Mouse (Mus musculus): Measurements from ENCODE around the gene Kdelr1.
"Not testable (repeated sequence)": the region's sequence is repeated elsewhere in the genome, so short reads cannot be mapped to it uniquely, and the experiment has no call there.

The Kdelr1 gene

DNA sequence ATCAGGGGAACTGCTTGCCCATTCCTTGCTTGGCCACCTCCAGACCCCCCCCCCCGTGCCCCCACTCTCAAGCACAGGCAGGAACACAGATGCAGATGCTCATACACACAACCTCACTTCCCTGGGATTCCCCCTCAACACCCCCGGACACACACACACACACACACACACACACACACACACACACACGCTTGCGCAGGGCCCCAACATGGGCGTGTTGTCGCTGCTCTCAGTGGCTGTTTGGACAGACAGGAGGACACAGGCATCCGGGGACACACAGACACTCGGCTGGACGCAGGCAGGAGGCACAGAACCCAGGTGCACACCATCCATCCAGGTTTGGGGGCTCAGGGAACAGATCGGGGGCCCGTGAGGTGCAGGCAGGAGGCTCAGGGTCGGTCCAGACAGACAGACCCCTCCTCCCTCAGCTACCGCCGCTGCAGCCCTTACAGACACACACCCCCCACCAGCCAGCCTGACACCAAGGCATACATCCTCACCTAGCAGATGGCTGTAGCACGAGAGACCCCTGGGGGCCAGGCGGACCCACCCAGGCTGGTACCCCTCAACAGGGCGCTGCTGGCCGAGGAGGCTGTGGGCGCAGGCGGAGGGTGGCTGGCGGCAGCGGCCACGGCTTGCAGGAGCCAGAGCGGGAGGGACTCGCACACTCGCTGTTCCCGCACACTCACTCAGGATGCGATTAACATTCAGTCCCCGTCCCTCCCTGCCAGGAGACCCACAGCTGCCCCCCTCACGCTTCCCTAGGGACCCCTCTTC lies 2.1 kb upstream of the Kdelr1 start:
- DNase-seq = no peak

DNA sequence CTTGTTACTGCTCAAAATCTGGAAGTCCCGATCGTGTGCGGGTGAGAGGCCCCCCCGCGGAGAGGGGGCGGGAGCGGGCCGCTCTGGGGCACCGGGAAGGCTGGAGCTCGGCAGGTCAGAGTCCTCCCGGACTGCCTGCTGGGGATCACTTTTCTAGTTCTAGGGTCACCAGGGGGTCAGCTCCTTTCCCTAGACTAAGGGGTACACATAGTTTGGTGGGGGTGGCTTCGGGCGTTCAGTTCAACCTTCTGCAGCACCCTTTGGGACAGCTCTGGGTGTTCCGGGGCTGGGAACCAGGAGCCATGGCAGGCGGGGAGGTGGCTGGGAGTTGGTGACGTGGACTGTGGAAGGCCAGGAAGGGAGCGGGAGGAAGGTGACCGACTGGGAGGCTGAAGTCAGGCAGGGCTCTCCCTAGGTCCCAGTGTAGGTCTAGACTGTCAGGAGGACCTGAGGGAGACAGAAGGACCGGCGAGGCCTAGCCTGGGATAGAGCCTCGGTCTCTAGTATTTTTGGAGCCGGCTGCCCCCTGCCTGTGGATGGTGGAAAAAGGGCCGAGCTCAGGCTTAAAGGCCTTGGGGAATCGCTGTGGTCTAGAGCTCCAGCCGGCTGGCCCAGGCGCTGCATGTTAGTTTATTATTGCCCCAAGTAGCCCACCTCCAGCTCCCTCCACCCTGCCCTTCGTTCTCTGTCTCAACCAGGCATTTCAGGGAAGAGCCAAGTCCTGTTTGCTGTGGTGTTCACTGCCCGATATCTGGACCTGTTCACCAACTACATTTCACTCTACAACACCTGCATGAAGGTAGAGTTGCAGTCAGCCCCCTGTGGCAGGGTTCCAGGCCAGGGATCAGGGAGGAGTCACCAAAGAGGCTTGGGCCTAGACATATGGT lies 732 bp downstream of the Kdelr1 start:
- peak; percentile 66 to 70 for DNase-seq

DNA sequence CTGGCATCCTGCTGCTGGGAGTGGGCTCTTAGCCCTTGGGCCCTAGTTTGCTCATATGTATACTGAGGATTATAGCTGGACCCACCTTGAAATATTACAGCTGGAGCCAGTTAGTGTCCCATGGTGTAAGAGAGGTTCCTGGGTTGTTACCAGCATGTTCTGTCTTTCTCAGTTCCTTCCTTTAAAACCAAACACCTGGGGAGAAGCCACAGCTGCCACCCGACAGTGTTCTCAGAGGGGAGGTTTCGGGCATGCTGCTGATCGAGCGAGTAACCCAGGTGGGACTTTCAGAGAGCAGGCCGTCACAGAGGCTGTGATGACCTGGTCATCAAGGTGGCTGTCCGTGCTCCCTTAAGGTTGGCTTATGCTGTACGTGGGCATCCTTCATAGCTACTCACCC lies 4.3 kb downstream of the Kdelr1 start:
- DNase-seq = no peak

DNA sequence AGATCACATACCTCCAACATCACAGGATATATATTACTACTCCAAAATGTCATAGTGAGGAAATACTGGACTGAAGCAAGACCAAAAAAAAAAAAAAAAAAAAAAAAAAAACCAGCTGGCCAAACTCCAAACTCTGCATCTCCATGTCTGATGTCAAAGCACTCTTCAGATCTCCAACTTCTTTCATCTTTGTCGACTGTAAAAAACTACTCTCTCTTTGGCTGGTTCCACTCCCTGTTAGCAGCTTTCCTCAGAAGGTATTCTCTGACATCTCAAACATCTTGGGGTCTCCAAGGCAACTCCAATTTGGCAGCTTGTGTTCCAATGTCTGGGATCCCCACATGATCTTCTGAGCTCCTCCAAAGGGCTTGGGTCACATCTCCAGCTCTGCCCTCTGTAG lies 5.7 kb downstream of the Kdelr1 start, which contains the start of gene Grin2d:
Gene Grin2d, minus strand, starts transcription at position 101 of the 400 bp plus-strand sequence.
- not testable (repeated sequence) for DNase-seq

- DNase-seq = no peak
Measured at GRCm38 (mm10) chr7:45880531-45880930, 8.0 kb downstream of the Kdelr1 start.

DNA sequence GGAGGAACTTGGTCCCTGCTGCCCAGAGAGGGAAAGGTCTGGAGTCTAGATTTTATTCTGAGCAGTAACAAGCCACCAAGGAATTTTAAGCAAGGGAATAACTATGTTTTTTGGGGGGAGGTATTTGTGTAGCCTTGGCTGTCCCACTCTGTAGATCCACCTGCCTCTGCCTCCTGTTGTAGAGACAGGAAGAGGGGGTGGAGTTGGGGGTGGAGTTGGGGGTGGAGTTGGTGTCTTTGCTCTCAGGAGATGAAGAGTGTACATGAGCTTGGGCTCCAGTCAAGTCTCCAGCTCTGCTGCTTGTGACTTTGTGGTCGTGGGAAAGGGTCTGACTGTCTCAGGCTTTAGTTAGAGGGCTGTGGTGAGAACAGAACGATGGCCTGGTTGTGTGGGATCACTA lies 8.4 kb downstream of the Kdelr1 start:
- DNase-seq = no peak

DNA sequence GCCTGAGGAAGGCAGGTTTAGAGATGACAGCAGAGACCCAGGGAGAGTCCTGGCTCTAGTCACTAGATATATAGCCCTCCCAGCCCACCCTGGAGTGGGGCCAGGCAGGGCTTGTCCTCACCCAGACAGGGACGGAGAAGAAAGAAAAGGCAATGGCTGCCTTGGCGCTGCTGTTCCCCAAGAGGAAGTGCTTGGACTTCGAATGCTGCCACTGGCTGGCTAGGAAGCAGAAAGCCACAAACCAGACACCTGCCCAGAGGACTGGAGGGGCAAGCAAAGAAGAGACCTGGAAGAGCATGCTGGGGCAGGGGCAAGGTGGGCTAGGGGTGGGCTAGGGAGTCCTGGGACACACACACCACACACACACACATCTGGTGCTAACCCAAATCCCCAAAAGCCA lies 14.7 kb downstream of the Kdelr1 start:
- DNase-seq = no peak

DNA sequence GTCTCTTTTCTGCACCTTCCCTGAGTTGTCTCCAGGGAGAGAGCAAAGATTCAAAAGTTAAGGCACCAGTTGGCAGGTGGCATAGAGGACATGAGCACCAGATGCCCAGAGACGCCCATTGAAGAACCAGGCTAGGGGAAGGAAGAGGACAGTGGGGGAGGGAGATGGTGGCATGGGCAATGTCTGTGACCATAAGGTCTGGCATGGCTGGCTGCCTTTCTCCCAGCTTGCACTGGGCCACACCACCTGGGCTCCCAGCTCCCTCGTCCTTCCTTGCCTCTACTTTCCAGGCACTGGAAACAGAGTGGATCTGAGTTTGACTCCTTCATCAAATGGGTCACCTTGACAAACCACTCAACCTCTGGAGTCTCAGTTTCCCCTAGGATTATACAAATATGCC lies 20.1 kb downstream of the Kdelr1 start:
- DNase-seq = no peak

- no peak for DNase-seq
Measured at GRCm38 (mm10) chr7:45895931-45896516, 23.5 kb downstream of the Kdelr1 start.

DNA sequence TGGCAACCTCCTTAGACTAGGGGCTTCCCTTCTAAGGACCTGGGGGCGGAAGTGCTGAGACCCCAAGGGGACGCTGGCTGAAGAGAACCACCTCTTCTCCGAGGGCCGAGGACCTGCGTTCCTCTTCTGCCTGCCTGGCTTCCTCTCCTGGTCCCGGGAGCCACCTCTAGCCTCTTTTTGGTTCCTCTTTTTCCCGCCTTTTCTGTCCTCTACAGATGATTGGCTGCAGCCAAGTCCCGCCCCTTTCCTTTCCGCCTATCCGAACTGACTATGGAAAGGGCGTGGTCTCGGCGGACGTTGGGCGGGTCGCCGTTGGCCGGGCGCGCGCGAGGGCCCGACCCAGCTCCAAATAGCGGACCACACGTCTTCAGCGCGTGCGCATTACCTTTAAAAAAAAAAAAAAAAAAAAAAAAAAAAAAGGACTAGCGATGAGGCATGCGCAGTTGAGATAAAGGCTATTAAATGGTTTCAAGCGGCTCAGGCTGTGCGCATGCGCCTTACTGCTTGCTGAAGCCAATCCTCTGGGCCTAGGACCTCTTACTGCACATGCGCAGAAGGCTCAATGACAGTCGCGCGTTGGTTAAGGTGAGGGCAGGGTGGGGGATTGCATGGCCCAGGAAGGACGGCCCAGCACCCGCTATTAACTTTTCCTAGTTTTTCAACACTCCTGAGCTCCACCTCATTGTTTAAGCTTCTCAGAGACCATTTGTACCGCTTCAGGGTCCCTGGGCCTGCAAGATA lies 24.1 kb downstream of the Kdelr1 start, which contains the start of the genes Syngr4 and Tmem143:
Gene Syngr4, minus strand, starts transcription at position 198 of the 741 bp plus-strand sequence.
Gene Tmem143, plus strand, starts transcription at position 425 of the 741 bp plus-strand sequence.
- peak; percentile 98 for DNase-seq

DNA sequence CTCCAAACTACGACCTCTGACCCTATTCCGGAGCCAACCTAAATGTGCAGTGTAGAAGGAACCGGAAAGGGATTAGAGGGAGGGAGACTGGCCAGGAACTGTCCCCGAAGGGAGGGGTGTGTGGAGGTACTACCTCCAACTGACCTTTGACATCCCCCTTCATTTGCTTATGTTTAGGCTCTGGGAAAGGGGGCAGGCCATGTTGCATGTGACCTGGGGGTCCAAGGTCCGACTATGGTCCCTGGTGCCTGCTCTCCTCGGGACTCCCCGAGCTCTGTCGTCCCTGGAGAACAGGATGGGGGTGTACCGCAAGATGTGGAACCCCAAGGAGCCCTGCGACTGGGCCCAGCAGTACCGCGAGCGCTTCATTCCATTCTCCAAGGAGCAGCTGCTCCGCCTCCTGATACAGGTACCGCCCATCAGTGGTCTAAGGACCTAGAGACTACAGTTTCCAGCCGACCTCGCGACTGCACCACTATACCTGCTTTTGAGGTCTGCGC lies 24.7 kb downstream of the Kdelr1 start:
- DNase-seq = peak; percentile 70 to 75

DNA sequence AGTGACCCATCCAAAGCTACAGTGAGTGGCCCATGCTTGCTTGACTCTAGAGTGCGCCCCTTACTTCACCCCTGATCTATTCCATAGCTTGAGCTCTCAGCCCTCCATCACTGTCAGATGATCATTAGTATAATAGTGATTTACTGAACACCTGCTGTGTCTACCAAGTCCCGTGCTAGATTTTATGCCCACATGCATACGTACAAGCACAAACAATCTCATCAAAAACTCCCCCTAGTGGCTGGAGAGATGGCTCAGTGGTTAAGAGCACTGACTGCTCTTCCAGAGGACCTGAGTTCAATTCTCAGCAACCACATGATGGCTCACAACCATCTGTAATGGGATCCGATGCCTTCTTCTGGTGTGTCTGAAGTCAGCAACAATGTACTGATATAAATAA lies 25.6 kb downstream of the Kdelr1 start:
- not testable (repeated sequence) for DNase-seq

GRCm38 (mm10) chr7:45901562-45901961 lies 29.0 kb downstream of the Kdelr1 start:
- peak in 1 of 2 experiments; percentile 23 for DNase-seq

GRCm38 (mm10) chr7:45902481-45903002 lies 30.0 kb downstream of the Kdelr1 start:
- no peak for DNase-seq

- DNase-seq = no peak
Measured at GRCm38 (mm10) chr7:45906622-45907021, 34.0 kb downstream of the Kdelr1 start.

GRCm38 (mm10) chr7:45908384-45908783 lies 35.8 kb downstream of the Kdelr1 start:
- DNase-seq = no peak

DNA sequence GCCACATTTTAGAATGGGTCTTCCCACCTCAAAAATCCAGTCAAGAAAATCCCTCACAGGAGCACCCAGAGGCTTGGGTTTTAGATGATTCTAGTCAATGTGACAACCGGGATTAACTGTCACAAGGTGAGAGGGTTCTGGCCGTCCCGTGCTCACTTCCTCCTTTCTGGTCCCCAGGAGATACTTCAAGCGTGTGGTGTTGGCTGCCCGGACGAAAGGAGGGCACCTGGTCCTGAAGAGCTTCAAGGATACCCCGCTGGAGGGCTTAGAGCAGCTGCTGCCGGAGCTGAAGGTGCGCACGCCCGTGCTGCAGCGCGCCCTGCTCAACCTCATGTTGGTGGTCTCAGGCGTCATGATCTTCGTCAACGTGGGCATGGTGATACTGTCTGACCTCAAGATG lies 36.6 kb downstream of the Kdelr1 start:
- DNase-seq = no peak

GRCm38 (mm10) chr7:45914067-45914466 lies 41.5 kb downstream of the Kdelr1 start:
- DNase-seq = no peak

- no peak for DNase-seq
Measured at GRCm38 (mm10) chr7:45915011-45915410, 42.4 kb downstream of the Kdelr1 start.

- DNase-seq = peak; percentile 79 to 82
Measured at GRCm38 (mm10) chr7:45916056-45917003, 43.8 kb downstream of the Kdelr1 start.
